Mouse (Mus musculus) neural tube, embryonic 11.5 days (tissue): ENCODE measurements at regions not wholly inside any gene's neighbourhood (a gene's known extent, or its start where the extent isn't known, plus 50 kb on each side); places are given as distances from the start of the nearest gene placed in this dataset.

Experiments used
- ATAC-seq: fragments of 200-750 bp; cut with Nextera tagmentation; 2 replicates; pipeline ENCODE4 v1.8.0; 2017; ENCODE audit warnings: moderate number of reproducible peaks, mild to moderate bottlenecking, moderate TSS enrichment, moderate library complexity; ENCODE audit not compliant: insufficient read depth, low FRiP score, low TSS enrichment
- DNase-seq: peaks from one replicate; pipeline ENCODE4 v3.0.0-alpha.2; 2015; ENCODE audit warnings: low spot score
- H3K27ac ChIP-seq: fragments of 300-500 bp; sonication (generic); 2 replicates; pipeline ENCODE4 v1.5.1; 2014; ENCODE audit warnings: low read depth, mild to moderate bottlenecking, low read length
- H3K27me3 ChIP-seq: fragments of 300-500 bp; sonication (generic); 2 replicates; pipeline ENCODE4 v1.6.1; 2014; ENCODE audit warnings: mild to moderate bottlenecking, low read length, mixed read lengths; ENCODE audit not compliant: control insufficient read depth, insufficient read depth
- H3K36me3 ChIP-seq: fragments of 300-500 bp; sonication (generic); 2 replicates; pipeline ENCODE4 v1.6.1; 2014; ENCODE audit warnings: mild to moderate bottlenecking, low read length, moderate library complexity, mixed read lengths; ENCODE audit not compliant: control insufficient read depth, insufficient read depth
- H3K4me1 ChIP-seq: fragments of 300-500 bp; sonication (generic); 2 replicates; pipeline ENCODE4 v1.6.1; 2014; ENCODE audit warnings: low read length, mixed read lengths; ENCODE audit not compliant: control insufficient read depth, insufficient read depth
- H3K4me2 ChIP-seq: fragments of 300-500 bp; sonication (generic); 2 replicates; pipeline ENCODE4 v1.6.1; 2014; ENCODE audit warnings: low read depth, mild to moderate bottlenecking, moderate library complexity
- H3K4me3 ChIP-seq: fragments of 300-500 bp; sonication (generic); 2 replicates; pipeline ENCODE4 v1.5.1; 2014; ENCODE audit warnings: low read depth, low read length
- H3K9ac ChIP-seq: fragments of 300-500 bp; sonication (generic); 2 replicates; pipeline ENCODE4 v1.6.1; 2014; ENCODE audit warnings: mild to moderate bottlenecking, low read length
- H3K9me3 ChIP-seq: fragments of 300-500 bp; sonication (generic); 2 replicates; pipeline ENCODE4 v1.6.1; 2016; ENCODE audit warnings: low read length; ENCODE audit not compliant: control insufficient read depth
- WGBS: fragments of 180-500 bp; shearing (Covaris S2); extraction: QIAGEN DNeasy Blood & Tissue Kit; methylation state at CpG from one replicate; pipeline ENCODE4 v1.1.7; 2014; 5-methylcytosine and 5-hydroxymethylcytosine counted together

DNA sequence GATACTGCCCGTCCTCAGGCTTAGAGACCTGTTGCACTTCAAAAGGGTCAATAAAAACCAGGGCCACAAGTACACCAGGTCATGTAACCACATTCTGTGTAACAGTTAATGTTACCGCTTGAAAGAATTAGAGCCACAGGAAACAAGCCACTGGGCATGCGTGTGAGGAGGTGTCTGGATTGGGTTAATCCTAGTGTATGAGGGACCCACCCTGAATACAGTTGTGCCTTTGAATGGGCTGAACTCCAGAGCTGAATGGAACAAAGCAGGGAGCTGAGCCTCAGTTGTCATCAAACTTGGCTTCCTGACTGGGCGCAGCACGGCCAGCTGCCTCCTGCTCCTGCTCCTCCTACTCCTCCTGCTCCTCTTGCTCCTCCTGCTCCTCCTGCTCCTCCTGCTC, 148.0 kb upstream of the A230072I06Rik start:
- Histone ChIP-seq H3K4me2 (no peak overlapping the region), H3K36me3 (no peaks in the 10 kb centered on the region), H3K9ac (no peak overlapping the region), H3K27me3 (0 out of 2 replicates have a peak, but pooled peaks cover 6% of the 10 kb centered on the region), H3K4me1 (peaks cover 16% of the 10 kb centered on the region), H3K9me3 (no peaks in the 10 kb centered on the region), H3K4me3 (no peak overlapping the region), H3K27ac (no peak overlapping the region)
- DNase-seq (no peak), ATAC-seq (no peak)
- 56% methylated on average over 5 of the region's 5 CpGs for WGBS

DNA sequence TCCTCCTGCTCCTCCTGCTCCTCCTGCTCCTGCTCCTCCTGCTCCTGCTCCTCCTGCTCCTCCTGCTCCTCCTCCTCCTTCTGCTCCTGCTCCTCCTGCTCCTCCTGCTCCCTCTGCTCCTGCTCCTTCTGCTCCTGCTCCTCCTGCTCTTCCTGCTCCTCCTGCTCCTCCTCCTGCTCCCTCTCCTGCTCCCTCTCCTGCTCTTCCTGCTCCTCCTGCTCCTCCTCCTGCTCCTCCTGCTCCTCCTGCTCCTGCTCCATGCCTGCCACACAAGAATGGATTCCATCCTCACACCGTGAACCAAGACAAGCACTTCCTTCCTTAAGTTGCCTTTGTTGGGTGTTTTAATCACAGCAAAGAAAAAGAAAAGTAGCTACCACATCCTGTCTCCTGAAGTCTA, 144.4 kb upstream of the A230072I06Rik start:
- no peaks in the 10 kb centered on the region for H3K36me3 ChIP-seq
- H3K9me3 ChIP-seq: no peaks in the 10 kb centered on the region
- WGBS: 88% methylated on average over 1 of the region's 1 CpGs
- no peak overlapping the region for H3K4me2 ChIP-seq
- H3K4me3 ChIP-seq: no peak overlapping the region
- DNase-seq (no peak), ATAC-seq (no peak)
- H3K27me3 ChIP-seq: 0 out of 2 replicates have a peak, but pooled peaks cover 4% of the 10 kb centered on the region
- H3K4me1 ChIP-seq: no peaks in the 10 kb centered on the region
- no peak overlapping the region for H3K9ac ChIP-seq
- no peak overlapping the region for H3K27ac ChIP-seq

DNA sequence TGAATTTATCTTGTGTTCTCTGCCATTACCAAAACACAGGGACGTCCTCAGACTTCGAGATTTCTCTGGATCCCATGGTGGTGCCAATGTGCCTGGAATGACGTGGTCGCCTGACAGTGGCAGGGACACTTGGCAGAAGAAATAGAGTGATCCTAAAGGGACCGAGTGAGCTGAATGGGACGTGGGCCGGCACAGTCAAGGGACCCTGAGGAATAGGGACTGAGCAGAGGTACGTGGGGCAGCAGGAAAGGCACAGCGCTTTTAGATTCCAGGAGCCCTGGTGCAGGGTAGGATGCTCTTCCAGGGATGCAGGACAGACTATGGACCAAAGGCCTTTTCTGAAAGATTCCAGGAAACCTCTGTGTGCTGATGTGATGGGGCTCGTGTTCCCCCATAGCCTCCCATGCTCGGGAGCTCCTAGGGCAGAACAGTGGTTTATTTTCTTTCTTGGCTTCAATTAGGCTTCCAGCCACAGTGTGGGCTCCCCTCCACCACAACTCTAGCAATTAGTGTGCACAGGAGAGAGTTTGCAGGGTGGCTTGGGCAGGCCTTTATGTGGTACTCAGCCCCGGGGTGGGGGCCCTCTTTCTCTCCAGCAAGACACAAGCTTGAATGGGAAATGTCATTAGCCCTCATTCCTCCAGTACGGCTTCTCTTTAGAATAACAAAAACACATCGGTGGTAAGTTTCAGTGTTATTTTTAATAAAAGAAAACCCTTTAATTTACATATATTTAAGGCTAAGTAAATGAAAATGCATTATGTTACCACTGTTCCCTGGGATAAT, 143.0 kb upstream of the A230072I06Rik start:
- no peak for DNase-seq
- Histone ChIP-seq H3K4me3 (no peak overlapping the region), H3K27ac (no peak overlapping the region), H3K9me3 (no peaks in the 10 kb centered on the region), H3K9ac (no peak overlapping the region), H3K36me3 (no peaks in the 10 kb centered on the region), H3K4me2 (no peak overlapping the region), H3K27me3 (0 out of 2 replicates have a peak, but pooled peaks cover 4% of the 10 kb centered on the region), H3K4me1 (no peaks in the 10 kb centered on the region)
- no peak for ATAC-seq
- WGBS: 70% methylated on average over 14 of the region's 14 CpGs

DNA sequence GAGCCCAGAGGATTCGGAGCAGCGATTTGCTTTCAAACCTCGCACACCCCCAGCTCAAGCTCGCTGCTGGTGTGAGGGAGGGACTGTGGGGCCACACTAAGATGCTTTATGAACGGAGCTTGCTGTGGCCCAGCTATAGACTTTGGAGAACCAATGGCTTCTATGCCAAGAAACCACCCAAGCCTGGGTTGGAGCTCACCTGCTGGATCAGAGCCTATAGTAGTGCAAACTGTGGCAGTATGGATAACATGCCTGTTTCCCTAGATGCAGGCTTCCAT, 142.5 kb upstream of the A230072I06Rik start:
- Histone ChIP-seq H3K4me1 (no peaks in the 10 kb centered on the region), H3K4me3 (no peak overlapping the region), H3K9ac (no peak overlapping the region), H3K27me3 (0 out of 2 replicates have a peak, but pooled peaks cover 4% of the 10 kb centered on the region), H3K27ac (no peak overlapping the region), H3K36me3 (no peaks in the 10 kb centered on the region), H3K9me3 (no peaks in the 10 kb centered on the region), H3K4me2 (no peak overlapping the region)
- ATAC-seq (no peak), DNase-seq (no peak)
- WGBS: 64% methylated on average over 5 of the region's 5 CpGs

DNA sequence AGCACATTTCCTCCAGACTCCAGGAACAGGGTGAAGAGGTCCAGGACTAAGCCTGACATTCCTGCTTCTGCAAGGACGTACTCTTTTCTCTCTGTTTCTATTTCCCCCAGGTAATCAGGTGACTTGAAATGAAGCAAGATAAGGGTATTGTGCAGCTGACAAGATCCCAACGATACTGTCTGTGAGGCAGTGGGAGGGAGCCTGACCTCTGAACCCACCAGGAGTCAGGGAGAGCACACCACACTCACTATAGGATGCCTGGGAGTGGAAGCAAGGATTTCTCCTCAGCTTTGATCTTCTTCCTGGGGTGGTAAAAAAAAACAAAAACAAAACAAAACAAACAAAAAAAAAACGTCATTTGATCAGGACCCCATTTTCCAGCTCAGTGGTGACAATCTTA, 141.1 kb upstream of the A230072I06Rik start:
- no peak overlapping the region for H3K4me3 ChIP-seq
- WGBS: 29% methylated on average over 3 of the region's 3 CpGs
- no peaks in the 10 kb centered on the region for H3K36me3 ChIP-seq
- ATAC-seq (no peak), DNase-seq (no peak)
- H3K9ac ChIP-seq: no peak overlapping the region
- H3K4me1 ChIP-seq: no peaks in the 10 kb centered on the region
- H3K4me2 ChIP-seq: no peak overlapping the region
- H3K27me3 ChIP-seq: 0 out of 2 replicates have a peak, but pooled peaks cover 4% of the 10 kb centered on the region
- no peaks in the 10 kb centered on the region for H3K9me3 ChIP-seq
- no peak overlapping the region for H3K27ac ChIP-seq

DNA sequence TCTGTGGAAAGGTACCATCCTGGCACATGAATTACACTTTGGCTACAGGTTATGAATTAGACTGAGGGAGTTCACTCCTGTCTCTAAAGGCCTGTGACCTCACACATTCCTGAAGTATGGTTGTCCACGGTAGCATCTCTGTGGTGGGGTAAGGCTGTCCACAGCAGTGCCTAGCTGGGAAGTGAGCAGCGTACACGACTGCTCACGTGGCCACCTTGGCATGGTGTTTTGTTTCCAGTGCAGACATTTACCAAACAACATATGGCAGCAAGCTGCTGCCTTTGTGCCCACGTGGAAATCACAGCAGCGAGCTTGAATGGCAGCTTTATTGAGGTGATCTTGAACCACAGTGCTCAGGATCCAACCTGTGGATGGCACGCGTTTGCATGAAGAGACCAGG, 140.7 kb upstream of the A230072I06Rik start:
- Histone ChIP-seq H3K9me3 (no peaks in the 10 kb centered on the region), H3K4me2 (no peak overlapping the region), H3K4me3 (no peak overlapping the region), H3K4me1 (no peaks in the 10 kb centered on the region), H3K9ac (no peak overlapping the region), H3K36me3 (no peaks in the 10 kb centered on the region), H3K27me3 (0 out of 2 replicates have a peak, but pooled peaks cover 4% of the 10 kb centered on the region), H3K27ac (no peak overlapping the region)
- ATAC-seq: no peak
- WGBS: 58% methylated on average over 8 of the region's 8 CpGs
- no peak for DNase-seq

DNA sequence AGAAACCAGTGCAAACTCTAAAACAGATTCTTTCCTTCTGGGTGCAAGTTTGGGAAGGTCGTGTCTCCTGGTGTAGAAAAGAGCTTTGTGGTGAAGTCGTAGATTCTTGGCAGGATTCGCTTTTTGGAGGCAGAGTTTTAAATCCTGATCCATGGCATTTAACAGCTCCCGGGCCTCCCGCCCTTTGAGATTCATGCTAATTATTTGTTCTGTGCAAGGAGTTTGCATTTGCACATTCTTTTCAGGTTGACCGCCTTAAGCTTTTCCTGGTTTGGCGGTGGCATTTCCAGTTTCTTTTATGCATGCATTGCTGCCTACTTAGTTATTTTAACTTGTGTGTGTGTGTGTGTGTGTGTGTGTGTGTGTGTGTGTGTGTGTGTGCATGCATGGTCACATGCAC, 126.9 kb upstream of the A230072I06Rik start:
- Histone ChIP-seq H3K4me2 (no peak overlapping the region), H3K4me1 (no peaks in the 10 kb centered on the region), H3K36me3 (no peaks in the 10 kb centered on the region), H3K27ac (no peak overlapping the region), H3K9ac (no peak overlapping the region), H3K9me3 (no peaks in the 10 kb centered on the region), H3K27me3 (no peaks in the 10 kb centered on the region), H3K4me3 (no peak overlapping the region)
- no peak for DNase-seq
- 48% methylated on average over 7 of the region's 7 CpGs for WGBS
- ATAC-seq: no peak

DNA sequence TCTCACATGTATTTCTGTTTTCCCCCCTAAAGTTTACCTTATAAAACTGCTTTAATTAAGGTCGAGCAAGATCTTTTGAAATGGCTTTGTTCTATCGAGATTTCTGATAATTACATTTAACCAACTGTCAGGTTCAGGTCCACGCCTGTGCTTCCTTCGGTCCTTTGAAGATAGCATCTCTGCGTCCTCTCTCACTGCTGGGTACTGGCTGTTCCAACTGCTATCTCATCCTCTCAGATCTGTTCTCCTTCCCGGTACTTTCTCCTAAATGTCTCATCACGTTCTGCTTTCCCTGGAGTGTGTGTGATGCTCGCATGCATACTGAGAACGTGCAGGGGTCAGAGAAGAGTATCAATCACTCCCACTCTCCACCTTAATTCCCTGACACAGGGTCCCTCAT, 125.8 kb upstream of the A230072I06Rik start:
- H3K4me2 ChIP-seq: no peak overlapping the region
- DNase-seq: no peak
- WGBS: 81% methylated on average over 9 of the region's 9 CpGs
- no peak overlapping the region for H3K27ac ChIP-seq
- no peak overlapping the region for H3K9ac ChIP-seq
- H3K27me3 ChIP-seq: no peaks in the 10 kb centered on the region
- no peaks in the 10 kb centered on the region for H3K9me3 ChIP-seq
- H3K36me3 ChIP-seq: no peaks in the 10 kb centered on the region
- no peaks in the 10 kb centered on the region for H3K4me1 ChIP-seq
- ATAC-seq: no peak
- no peak overlapping the region for H3K4me3 ChIP-seq

DNA sequence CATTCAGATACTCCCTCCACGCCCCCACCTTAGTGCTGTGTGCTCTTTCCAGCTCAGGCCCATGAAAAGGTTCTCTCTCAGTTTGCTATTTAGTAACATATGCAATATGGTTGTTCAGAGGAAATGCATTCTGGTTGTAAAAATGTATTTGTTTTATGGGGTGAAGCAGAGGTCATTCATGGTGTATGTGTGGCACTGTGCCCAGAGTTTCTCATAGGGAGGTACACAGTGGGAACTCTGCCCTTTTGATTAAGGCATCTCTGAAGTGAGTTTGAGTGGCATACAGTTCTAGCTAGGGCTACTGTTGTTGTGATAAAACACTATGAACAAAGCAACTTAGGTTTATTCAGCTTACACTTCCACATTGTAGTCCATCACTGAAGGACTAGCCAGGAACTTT, 121.7 kb upstream of the A230072I06Rik start:
- no peak overlapping the region for H3K4me2 ChIP-seq
- H3K9me3 ChIP-seq: no peaks in the 10 kb centered on the region
- H3K4me1 ChIP-seq: no peaks in the 10 kb centered on the region
- H3K4me3 ChIP-seq: no peak overlapping the region
- no peaks in the 10 kb centered on the region for H3K36me3 ChIP-seq
- H3K27me3 ChIP-seq: no peaks in the 10 kb centered on the region
- no peak overlapping the region for H3K9ac ChIP-seq
- DNase-seq (no peak), ATAC-seq (no peak)
- 82% methylated on average over 1 of the region's 1 CpGs for WGBS
- H3K27ac ChIP-seq: no peak overlapping the region
